Mouse (Mus musculus): ENCODE results near the gene Mcpt9. TPM values are rescaled to one million over a fixed set of nuclear protein-coding genes. Genes with fewer than 3 reads are reported as not detected.
"Not testable (repeated sequence)": the region's sequence is repeated elsewhere in the genome, so short reads cannot be mapped to it uniquely, and the experiment has no call there.

The Mcpt9 gene
- total RNA-seq (2021) = not detected

DNA sequence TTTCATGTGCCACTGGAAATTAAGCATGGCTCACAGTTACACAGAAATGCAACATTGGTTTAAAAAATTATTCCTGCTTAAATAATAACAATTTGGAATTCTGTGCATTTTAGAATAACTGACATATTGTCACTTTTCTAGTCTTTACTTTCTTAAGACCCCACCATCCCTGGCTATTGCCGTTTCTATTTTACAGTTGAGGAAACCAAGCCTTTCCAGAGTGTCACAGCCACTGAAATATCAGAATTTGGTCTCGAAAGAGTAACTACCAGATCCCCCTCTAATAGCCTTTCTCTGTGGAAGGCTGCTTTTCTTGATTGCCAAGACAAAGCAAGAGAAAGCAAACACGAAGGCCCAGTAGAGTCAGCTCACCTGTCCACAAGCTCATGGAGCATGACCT, at the start of gene Mcpt9:
Mcpt9 (minus strand) TSS at position 101 of the 400 bp plus-strand sequence.
- DNase-seq = not testable (repeated sequence)

GRCm38 (mm10) chr14:56062213-56062612, 31.9 kb upstream of the Mcpt9 start, which contains the start of gene Mcpt4:
Gene Mcpt4 (minus strand): TSS chr14:56062313.
- not testable (repeated sequence) for DNase-seq

DNA sequence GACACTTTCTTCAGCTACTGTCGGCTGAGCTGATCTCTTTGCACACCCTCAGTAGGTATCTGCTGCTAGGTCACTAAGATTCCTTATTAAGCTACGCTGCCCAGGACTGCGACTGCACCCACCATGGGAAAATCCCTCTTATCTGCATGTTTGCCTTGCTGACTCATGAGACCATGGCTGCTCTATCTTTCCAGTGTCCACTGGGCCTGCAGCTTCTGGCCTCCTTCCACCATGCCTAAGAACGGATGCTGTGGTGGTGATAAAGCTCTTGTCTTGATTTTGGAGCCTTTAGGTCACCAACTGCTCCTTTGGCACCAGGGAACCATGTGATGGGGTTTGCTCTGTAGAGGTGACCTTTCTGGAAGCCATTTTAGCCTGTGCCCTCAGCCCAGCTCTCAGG, 27.4 kb upstream of the Mcpt9 start:
- no peak for DNase-seq

DNA sequence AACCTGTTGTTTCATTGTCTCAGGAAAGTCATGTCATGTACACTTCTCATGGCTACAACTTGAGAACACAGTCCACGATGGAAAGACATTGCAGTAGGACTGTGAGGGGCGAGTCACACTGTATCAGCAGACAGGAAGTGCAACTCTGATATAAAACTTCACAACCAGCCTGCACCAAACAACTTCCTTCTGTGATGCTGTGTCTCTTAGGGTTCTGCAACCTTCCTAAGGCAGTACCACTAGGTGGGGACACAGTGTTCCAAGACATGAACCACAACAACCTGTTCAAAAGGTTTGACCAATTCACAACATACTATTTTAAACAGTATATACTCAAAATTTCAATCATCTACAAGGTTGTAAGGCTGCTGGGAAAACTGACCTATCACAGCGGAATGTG, 25.1 kb upstream of the Mcpt9 start:
- DNase-seq = no peak

DNA sequence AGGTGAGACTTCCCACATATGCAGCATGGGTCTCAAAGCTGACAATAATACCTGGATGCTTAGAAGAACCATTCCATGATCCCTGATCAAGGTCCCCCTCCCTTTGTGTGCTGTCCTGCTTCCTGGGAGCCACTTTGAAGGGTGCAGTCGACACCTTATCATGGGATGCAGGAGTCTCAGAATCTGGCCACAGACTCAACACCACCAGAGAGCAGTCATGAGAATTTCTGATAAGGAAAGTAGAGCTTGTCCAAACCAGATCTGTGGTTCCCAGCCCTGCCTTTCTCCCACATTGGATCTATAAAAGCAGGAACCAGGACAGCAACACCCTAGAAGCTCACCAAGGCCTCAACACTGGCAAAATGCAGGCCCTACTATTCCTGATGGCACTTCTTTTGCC, 11.5 kb upstream of the Mcpt9 start, which contains the start of gene Mcpt2:
Mcpt2 (plus strand) TSS at position 250 of the 400 bp plus-strand sequence.
- DNase-seq = not testable (repeated sequence)

DNA sequence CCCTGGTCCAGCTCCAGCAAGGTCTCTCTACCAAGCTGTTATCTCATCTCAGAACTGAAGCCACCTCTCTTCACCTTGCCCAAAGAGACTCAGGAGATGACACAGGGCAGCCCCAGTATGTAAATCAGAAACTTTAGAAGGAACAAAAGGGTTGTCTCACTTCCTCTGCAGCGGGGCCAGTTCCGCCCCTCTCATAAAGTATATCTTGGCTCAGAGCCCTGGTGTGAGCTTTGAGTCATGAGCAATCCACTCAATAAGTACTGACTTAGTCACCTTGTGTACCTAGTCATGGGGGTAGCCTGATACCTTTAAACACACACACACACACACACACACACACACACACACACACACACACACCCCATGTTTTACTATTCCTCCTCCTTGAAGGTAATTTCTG, 4.1 kb upstream of the Mcpt9 start:
- DNase-seq = no peak

DNA sequence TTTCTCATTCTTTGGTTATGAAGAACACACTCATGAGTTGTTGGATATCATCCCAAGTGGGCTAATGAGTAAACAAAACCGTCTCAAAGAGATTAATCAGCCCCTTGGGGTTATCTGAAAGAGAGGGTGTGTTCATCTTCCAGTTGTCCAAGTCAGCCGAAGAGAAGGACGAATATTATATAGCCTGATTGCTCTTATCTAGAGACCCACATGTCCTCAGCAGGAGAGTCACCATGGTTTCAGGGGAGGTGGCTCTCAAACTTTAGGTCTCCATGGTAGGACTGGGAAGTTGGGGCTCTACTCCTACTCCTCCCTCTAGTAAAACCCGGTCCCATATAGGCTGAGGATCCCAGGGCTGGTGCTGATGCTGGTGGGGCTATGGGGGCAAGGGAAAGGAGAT, 9.0 kb downstream of the Mcpt9 start:
- not testable (repeated sequence) for DNase-seq

- no peak for DNase-seq
These were observed 10.8 kb downstream of the Mcpt9 start for GRCm38 (mm10) chr14:56019446-56019845.

- DNase-seq = not testable (repeated sequence)
These were observed 12.6 kb downstream of the Mcpt9 start, which contains the start of gene Mcpt1 for GRCm38 (mm10) chr14:56017671-56018070. Gene Mcpt1 (plus strand): TSS chr14:56017971.

- no peak for DNase-seq
These were observed 16.4 kb downstream of the Mcpt9 start for GRCm38 (mm10) chr14:56013924-56014323.

DNA sequence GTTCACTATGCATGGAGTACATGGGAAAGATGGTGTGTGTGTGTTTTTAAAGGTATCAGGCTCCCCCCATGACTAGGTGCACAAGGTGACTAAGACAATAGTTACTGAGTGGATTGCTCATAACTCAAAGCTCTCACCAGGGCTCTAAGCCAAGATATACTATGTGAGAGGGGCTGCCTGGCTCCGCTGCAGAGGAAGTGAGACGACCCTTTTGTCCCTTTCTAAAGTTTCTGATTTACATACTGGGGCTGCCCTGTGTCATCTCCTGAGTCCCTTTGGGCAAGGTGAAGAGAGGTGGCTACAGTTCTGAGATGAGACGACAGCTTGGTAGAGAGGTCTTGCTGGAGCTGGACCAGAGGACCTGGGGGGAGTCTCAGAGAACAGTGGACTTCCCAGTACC, 17.1 kb downstream of the Mcpt9 start:
- DNase-seq = no peak

- not testable (repeated sequence) for DNase-seq
These were observed 42.8 kb downstream of the Mcpt9 start for GRCm38 (mm10) chr14:55987464-55987863.

Other genes starting within 250 kb of the Mcpt9 start
- gene Adcy4, start 246.4 kb downstream of the Mcpt9 start, total RNA-seq (2021) = 10 to 100 TPM; 18.9 to 22.3 TPM
- 10 to 100 TPM; 10.6 to 14.0 TPM for gene Ripk3, start 241.6 kb downstream of the Mcpt9 start, total RNA-seq (2021)
- 10 to 100 TPM; 12.7 to 13.3 TPM for gene Nfatc4, start 207.4 kb downstream of the Mcpt9 start, total RNA-seq (2021)
- gene Nynrin, start 176.5 kb downstream of the Mcpt9 start, total RNA-seq (2021) = 10 to 100 TPM; 36.0 to 36.3 TPM
- under 1 TPM; 0.62 to 0.65 TPM for gene Cbln3, start 146.1 kb downstream of the Mcpt9 start, total RNA-seq (2021)
- 10 to 100 TPM; 11.6 to 12.0 TPM for gene Khnyn, start 145.5 kb downstream of the Mcpt9 start, total RNA-seq (2021)
- 10 to 100 TPM; 57.0 to 61.3 TPM for gene Sdr39u1, start 130.2 kb downstream of the Mcpt9 start, total RNA-seq (2021)
- 10 to 100 TPM; 10.1 to 12.1 TPM for gene Cma1, start 85.8 kb downstream of the Mcpt9 start, total RNA-seq (2021)
- under 1 TPM; 0.33 to 0.43 TPM for gene Cma2, start 79.5 kb downstream of the Mcpt9 start, total RNA-seq (2021)
- not detected for gene Mcpt1, start 12.5 kb downstream of the Mcpt9 start, total RNA-seq (2021)
- under 1 TPM; 0.43 TPM for gene Mcpt2, start 11.5 kb upstream of the Mcpt9 start, total RNA-seq (2021)
- 1 to 10 TPM; 3.0 to 3.8 TPM for gene Mcpt4, start 31.8 kb upstream of the Mcpt9 start, total RNA-seq (2021)
- not detected for gene Mcpt8, start 54.8 kb upstream of the Mcpt9 start, total RNA-seq (2021)
- not detected for gene Ctsg, start 72.1 kb upstream of the Mcpt9 start, total RNA-seq (2021)
- not detected for gene Gzme, start 90.1 kb upstream of the Mcpt9 start, total RNA-seq (2021)
- not detected for gene Gzmd, start 102.1 kb upstream of the Mcpt9 start, total RNA-seq (2021)
- not detected for gene Gzmg, start 129.1 kb upstream of the Mcpt9 start, total RNA-seq (2021)
- gene Gzmn, start 144.1 kb upstream of the Mcpt9 start, total RNA-seq (2021) = not detected
- not detected for gene Gzmf, start 180.9 kb upstream of the Mcpt9 start, total RNA-seq (2021)
- gene Gzmc, start 204.2 kb upstream of the Mcpt9 start, total RNA-seq (2021) = not detected
- gene Gzmb, start 231.8 kb upstream of the Mcpt9 start, total RNA-seq (2021) = not detected

All from heart, postnatal 4 days (tissue).